Mouse (Mus musculus) limb, embryonic 13.5 days (tissue): ENCODE data around the gene Dysf. TPM values are rescaled to one million over a fixed set of nuclear protein-coding genes. Genes with fewer than 3 reads are reported as not detected.
A peak's percentile ranks its signal among the peaks of the same experiment; 100 is the strongest.

Experiments used
- ATAC-seq: fragments of 200-750 bp; cut with Nextera tagmentation; 2 replicates; pipeline ENCODE4 v1.8.0; 2017; ENCODE audit warnings: low read depth, moderate number of reproducible peaks, moderate TSS enrichment; ENCODE audit not compliant: low FRiP score
- H3K27ac ChIP-seq: fragments of 300-500 bp; sonication (generic); 2 replicates; pipeline ENCODE4 v1.5.1; 2015; ENCODE audit warnings: inconsistent platforms, mild to moderate bottlenecking, moderate library complexity
- H3K27me3 ChIP-seq: fragments of 300-500 bp; sonication (generic); 2 replicates; pipeline ENCODE4 v1.6.1; 2015; ENCODE audit warnings: mild to moderate bottlenecking, inconsistent platforms
- H3K36me3 ChIP-seq: fragments of 300-500 bp; sonication (generic); 2 replicates; pipeline ENCODE4 v1.6.1; 2015; ENCODE audit warnings: inconsistent platforms, mild to moderate bottlenecking, moderate library complexity
- H3K4me1 ChIP-seq: fragments of 300-500 bp; sonication (generic); 2 replicates; pipeline ENCODE4 v1.6.1; 2015; ENCODE audit warnings: inconsistent platforms
- H3K4me2 ChIP-seq: fragments of 300-500 bp; sonication (generic); replicated peaks from 2 replicates; pipeline ENCODE4 v1.6.1; 2015; ENCODE audit warnings: inconsistent platforms, mild to moderate bottlenecking, moderate library complexity
- H3K4me3 ChIP-seq: fragments of 300-500 bp; sonication (generic); 2 replicates; pipeline ENCODE4 v1.5.1; 2015; ENCODE audit warnings: moderate library complexity, mild to moderate bottlenecking, inconsistent platforms
- H3K9ac ChIP-seq: fragments of 300-500 bp; sonication (generic); 2 replicates; pipeline ENCODE4 v1.6.1; 2015; ENCODE audit warnings: mild to moderate bottlenecking, inconsistent platforms
- H3K9me3 ChIP-seq: fragments of 300-500 bp; sonication (generic); 2 replicates; pipeline ENCODE4 v1.6.1; 2016; ENCODE audit warnings: inconsistent platforms
- WGBS: fragments of 180-500 bp; shearing (Covaris S2); methylation state at CpG from one replicate; pipeline ENCODE4 v1.1.7; 2015; 5-methylcytosine and 5-hydroxymethylcytosine counted together
- polyA plus RNA-seq: library from polyadenylated mRNA; unstranded; fragments of >200 nt; fragmentation: Nextera tagmentation; extraction: Ambion mirVana; gene quantifications from 2 replicates; pipeline ENCODE4 v1.2.1, GENCODE M21; 2015

Dysf gene
- polyA plus RNA-seq, 1 experiment from 2014 or later = 10.2 TPM

DNA sequence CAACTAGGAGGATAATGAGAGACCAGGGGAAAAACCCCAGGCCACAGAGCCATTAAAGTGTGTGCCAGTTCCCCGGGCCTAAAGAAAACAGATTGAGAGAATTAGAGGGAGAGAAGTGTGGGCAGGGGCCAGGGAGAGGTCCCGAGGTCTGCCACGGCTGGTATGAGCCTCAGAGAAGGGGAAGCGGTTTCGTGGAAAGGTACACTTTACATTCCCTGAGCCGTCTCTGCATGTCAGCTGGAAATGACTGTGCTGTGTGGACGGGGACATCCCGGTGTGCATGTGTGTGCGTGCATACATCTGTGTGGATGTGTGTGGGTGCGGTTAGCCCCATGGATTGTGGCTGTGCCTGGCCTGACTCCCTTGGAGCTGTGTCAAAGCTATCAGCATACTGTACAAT, 76.4 kb downstream of the Dysf start:
- no peaks in the 10 kb centered on the region for H3K27me3 ChIP-seq
- peak overlapping the region; percentile 55; the same call in 1 of the 2 replicates for H3K27ac ChIP-seq
- H3K4me1 ChIP-seq = peaks cover 20% of the 10 kb centered on the region
- 0 out of 2 replicates have a peak, but pooled peaks have one; percentile 28 for ATAC-seq
- no peak overlapping the region; the same call in 1 of the 2 replicates for H3K9ac ChIP-seq
- H3K36me3 ChIP-seq = no peaks in the 10 kb centered on the region
- no peak overlapping the region for H3K4me2 ChIP-seq
- H3K4me3 ChIP-seq = no peak overlapping the region
- no peaks in the 10 kb centered on the region for H3K9me3 ChIP-seq
- WGBS = 38% methylated on average over 10 of the region's 10 CpGs

DNA sequence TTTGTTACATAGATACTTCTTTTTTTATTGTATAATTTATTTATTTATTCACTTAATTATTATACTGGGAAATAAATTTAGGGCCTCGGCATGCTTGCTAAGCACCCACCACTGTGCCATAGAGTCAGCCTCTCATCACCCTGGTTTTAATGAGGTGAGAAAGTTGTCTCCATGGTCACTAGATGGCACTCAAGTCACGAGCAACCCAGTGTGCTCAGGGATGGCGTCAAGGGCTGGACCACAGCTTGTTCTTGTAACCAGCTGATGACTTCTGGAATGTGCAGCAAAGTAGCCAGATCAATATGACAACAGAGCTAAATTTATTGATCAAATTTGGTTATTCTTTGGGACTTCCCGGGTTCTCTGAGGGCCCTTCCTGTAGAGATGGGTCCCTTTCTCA, 85.1 kb downstream of the Dysf start:
- H3K27ac ChIP-seq = no peak overlapping the region
- H3K9ac ChIP-seq = no peak overlapping the region
- H3K4me1 ChIP-seq = peaks cover 22% of the 10 kb centered on the region
- no peaks in the 10 kb centered on the region for H3K9me3 ChIP-seq
- H3K27me3 ChIP-seq = no peaks in the 10 kb centered on the region
- WGBS = 15% methylated on average over 4 of the region's 4 CpGs
- H3K4me3 ChIP-seq = no peak overlapping the region
- ATAC-seq = no peak
- no peaks in the 10 kb centered on the region for H3K36me3 ChIP-seq
- no peak overlapping the region for H3K4me2 ChIP-seq

GRCm38 (mm10) chr6:84094536-84094935, 86.1 kb downstream of the Dysf start:
- H3K4me1 ChIP-seq = peaks cover 24% of the 10 kb centered on the region
- no peak overlapping the region for H3K27ac ChIP-seq
- 0 out of 2 replicates have a peak, but pooled peaks cover 3% of the 10 kb centered on the region for H3K27me3 ChIP-seq
- no peak overlapping the region for H3K4me3 ChIP-seq
- H3K4me2 ChIP-seq = no peak overlapping the region
- H3K36me3 ChIP-seq = no peaks in the 10 kb centered on the region
- 87% methylated on average over 9 of the region's 9 CpGs for WGBS
- no peaks in the 10 kb centered on the region for H3K9me3 ChIP-seq
- no peak overlapping the region for H3K9ac ChIP-seq
- ATAC-seq = no peak

GRCm38 (mm10) chr6:84094998-84095397, 86.6 kb downstream of the Dysf start:
- Histone ChIP-seq H3K36me3 (no peaks in the 10 kb centered on the region), H3K4me2 (no peak overlapping the region), H3K9me3 (no peaks in the 10 kb centered on the region), H3K4me1 (peaks cover 24% of the 10 kb centered on the region), H3K27ac (peak overlapping the region; percentile 6; the same call in 1 of the 2 replicates), H3K9ac (no peak overlapping the region), H3K4me3 (no peak overlapping the region), H3K27me3 (0 out of 2 replicates have a peak, but pooled peaks cover 3% of the 10 kb centered on the region)
- 22% methylated on average over 7 of the region's 7 CpGs for WGBS
- ATAC-seq = no peak

DNA sequence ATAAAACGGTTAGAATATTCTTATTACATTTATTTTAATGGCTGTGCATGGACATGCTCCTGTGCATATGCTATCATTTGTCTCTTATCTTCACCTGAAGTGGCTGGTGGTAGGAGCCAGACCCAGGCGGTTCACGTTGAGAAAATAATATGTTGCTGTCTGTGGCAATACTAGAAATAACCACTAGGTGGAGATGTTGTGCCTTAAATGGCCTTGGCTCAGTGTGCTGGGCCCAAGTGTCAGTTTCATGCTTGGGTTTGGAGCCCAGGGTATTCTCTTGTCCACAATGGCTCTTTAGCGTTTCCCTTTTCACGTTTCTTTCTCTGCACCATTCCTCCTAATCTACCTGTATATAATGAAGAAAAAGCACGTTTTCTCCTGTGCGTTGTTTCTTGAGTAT, 87.5 kb downstream of the Dysf start:
- peak; percentile 48 for ATAC-seq
- Histone ChIP-seq H3K4me1 (peaks cover 24% of the 10 kb centered on the region), H3K4me2 (no peak overlapping the region), H3K9ac (no peak overlapping the region), H3K9me3 (no peaks in the 10 kb centered on the region), H3K4me3 (no peak overlapping the region), H3K27ac (no peak overlapping the region), H3K36me3 (no peaks in the 10 kb centered on the region), H3K27me3 (peaks cover 6% of the 10 kb centered on the region)
- 12% methylated on average over 7 of the region's 7 CpGs for WGBS

- no peak overlapping the region for H3K27ac ChIP-seq
- H3K9ac ChIP-seq = no peak overlapping the region
- no peak for ATAC-seq
- H3K36me3 ChIP-seq = no peaks in the 10 kb centered on the region
- WGBS = 15% methylated on average over 15 of the region's 15 CpGs
- H3K9me3 ChIP-seq = no peaks in the 10 kb centered on the region
- H3K4me3 ChIP-seq = no peak overlapping the region
- H3K27me3 ChIP-seq = peaks cover 29% of the 10 kb centered on the region
- H3K4me2 ChIP-seq = peak overlapping the region; percentile 41
- peaks cover 55% of the 10 kb centered on the region for H3K4me1 ChIP-seq
These were observed 93.6 kb downstream of the Dysf start for GRCm38 (mm10) chr6:84102002-84102401.

DNA sequence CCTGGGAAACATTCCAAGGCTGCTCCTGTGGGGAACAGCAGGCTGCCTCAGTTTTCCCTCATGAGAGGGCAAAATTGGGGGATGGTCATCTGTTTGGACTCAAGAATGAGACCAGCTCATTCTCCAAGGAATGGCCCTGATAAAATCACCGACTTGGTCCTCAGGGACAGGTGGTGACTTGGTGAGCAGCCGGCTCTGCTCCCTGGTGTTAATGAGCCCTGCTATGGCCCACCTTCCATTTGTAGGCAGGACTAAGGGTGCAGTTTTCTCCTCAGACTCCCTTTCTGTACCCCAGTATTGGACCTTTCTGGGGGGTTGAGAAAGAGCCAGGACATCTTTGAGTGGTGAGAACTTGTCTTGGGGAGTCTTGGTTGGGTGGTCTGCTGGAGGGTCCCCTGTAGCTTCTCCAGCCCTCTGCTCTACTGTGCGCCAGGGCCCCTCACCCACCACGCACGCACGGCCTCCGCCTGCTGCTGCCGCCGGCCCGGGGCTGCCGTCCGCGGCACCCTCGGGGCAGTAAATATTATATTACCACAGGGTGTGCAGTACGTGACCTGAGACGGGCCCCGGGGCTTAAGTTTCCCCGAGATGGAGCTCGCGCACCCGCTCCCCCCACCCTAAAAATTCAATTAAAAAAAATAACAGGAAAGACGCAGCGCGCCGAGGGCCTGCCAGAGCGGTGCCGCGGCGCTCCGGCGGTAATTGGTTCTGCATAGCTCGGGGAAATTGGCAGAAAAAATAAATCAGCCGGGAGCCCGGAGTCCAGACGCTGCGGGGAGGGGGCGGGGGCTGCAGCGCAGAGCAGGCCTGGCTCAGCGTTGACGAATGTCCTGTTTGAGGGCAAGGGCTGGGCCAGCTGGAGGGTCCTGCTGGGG, 97.0 kb downstream of the Dysf start:
- under 1% methylated on average over 40 of the region's 40 CpGs for WGBS
- peak; percentile 81 for ATAC-seq
- Histone ChIP-seq H3K9ac (peak overlapping the region; percentile 57), H3K4me3 (peak overlapping the region; percentile 39), H3K9me3 (no peaks in the 10 kb centered on the region), H3K27me3 (peaks cover 26% of the 10 kb centered on the region), H3K36me3 (no peaks in the 10 kb centered on the region), H3K27ac (peak overlapping the region; percentile 91), H3K4me2 (peak overlapping the region; percentile 70), H3K4me1 (peaks cover 77% of the 10 kb centered on the region)

GRCm38 (mm10) chr6:84106082-84106481, 97.7 kb downstream of the Dysf start:
- peaks cover 22% of the 10 kb centered on the region for H3K27me3 ChIP-seq
- H3K4me3 ChIP-seq = peak overlapping the region; percentile 39
- peak; percentile 37 for ATAC-seq
- peak overlapping the region; percentile 70 for H3K4me2 ChIP-seq
- peak overlapping the region; percentile 57 for H3K9ac ChIP-seq
- H3K9me3 ChIP-seq = no peaks in the 10 kb centered on the region
- no peaks in the 10 kb centered on the region for H3K36me3 ChIP-seq
- 3% methylated on average over 12 of the region's 12 CpGs for WGBS
- H3K4me1 ChIP-seq = peaks cover 84% of the 10 kb centered on the region
- H3K27ac ChIP-seq = peak overlapping the region; percentile 91

GRCm38 (mm10) chr6:84110377-84110776, 102.0 kb downstream of the Dysf start:
- Histone ChIP-seq H3K4me2 (no peak overlapping the region), H3K27ac (peak overlapping the region; percentile 55; the same call in 1 of the 2 replicates), H3K4me3 (no peak overlapping the region), H3K4me1 (peaks cover 59% of the 10 kb centered on the region), H3K36me3 (no peaks in the 10 kb centered on the region), H3K9me3 (no peaks in the 10 kb centered on the region), H3K27me3 (no peaks in the 10 kb centered on the region), H3K9ac (no peak overlapping the region)
- ATAC-seq = no peak
- WGBS = 64% methylated on average over 6 of the region's 6 CpGs

- 0 out of 2 replicates have a peak overlapping the region, but pooled peaks have one; percentile 55 for H3K27ac ChIP-seq
- peaks cover 57% of the 10 kb centered on the region for H3K4me1 ChIP-seq
- no peak overlapping the region for H3K9ac ChIP-seq
- H3K36me3 ChIP-seq = no peaks in the 10 kb centered on the region
- no peak for ATAC-seq
- no peaks in the 10 kb centered on the region for H3K9me3 ChIP-seq
- H3K27me3 ChIP-seq = no peaks in the 10 kb centered on the region
- WGBS = 78% methylated on average over 11 of the region's 11 CpGs
- H3K4me3 ChIP-seq = no peak overlapping the region
- H3K4me2 ChIP-seq = no peak overlapping the region
These were observed 102.7 kb downstream of the Dysf start for GRCm38 (mm10) chr6:84111106-84111505.

- Histone ChIP-seq H3K4me2 (no peak overlapping the region), H3K27me3 (no peaks in the 10 kb centered on the region), H3K9me3 (no peaks in the 10 kb centered on the region), H3K4me1 (peaks cover 44% of the 10 kb centered on the region), H3K36me3 (no peaks in the 10 kb centered on the region), H3K9ac (peak overlapping the region; percentile 31; the same call in 1 of the 2 replicates), H3K4me3 (no peak overlapping the region), H3K27ac (peak overlapping the region; percentile 69)
- ATAC-seq = 0 out of 2 replicates have a peak, but pooled peaks have one; percentile 51
- WGBS = 43% methylated on average over 24 of the region's 24 CpGs
These were observed 111.5 kb downstream of the Dysf start for GRCm38 (mm10) chr6:84119731-84120530.

GRCm38 (mm10) chr6:84124609-84125008, 116.2 kb downstream of the Dysf start:
- no peaks in the 10 kb centered on the region for H3K27me3 ChIP-seq
- peaks cover 52% of the 10 kb centered on the region for H3K4me1 ChIP-seq
- H3K4me3 ChIP-seq = no peak overlapping the region
- no peak overlapping the region; the same call in 1 of the 2 replicates for H3K27ac ChIP-seq
- no peaks in the 10 kb centered on the region for H3K36me3 ChIP-seq
- 81% methylated on average over 9 of the region's 9 CpGs for WGBS
- H3K9ac ChIP-seq = no peak overlapping the region
- no peaks in the 10 kb centered on the region for H3K9me3 ChIP-seq
- ATAC-seq = no peak
- no peak overlapping the region for H3K4me2 ChIP-seq
